Mouse (Mus musculus): ENCODE results near the gene Hip1. TPM values are rescaled to one million over a fixed set of nuclear protein-coding genes. Genes with fewer than 3 reads are reported as not detected.

The Hip1 gene
- total RNA-seq (2012; rRNA removed), result 42.9 and 55.5 TPM in 2 replicates

DNA sequence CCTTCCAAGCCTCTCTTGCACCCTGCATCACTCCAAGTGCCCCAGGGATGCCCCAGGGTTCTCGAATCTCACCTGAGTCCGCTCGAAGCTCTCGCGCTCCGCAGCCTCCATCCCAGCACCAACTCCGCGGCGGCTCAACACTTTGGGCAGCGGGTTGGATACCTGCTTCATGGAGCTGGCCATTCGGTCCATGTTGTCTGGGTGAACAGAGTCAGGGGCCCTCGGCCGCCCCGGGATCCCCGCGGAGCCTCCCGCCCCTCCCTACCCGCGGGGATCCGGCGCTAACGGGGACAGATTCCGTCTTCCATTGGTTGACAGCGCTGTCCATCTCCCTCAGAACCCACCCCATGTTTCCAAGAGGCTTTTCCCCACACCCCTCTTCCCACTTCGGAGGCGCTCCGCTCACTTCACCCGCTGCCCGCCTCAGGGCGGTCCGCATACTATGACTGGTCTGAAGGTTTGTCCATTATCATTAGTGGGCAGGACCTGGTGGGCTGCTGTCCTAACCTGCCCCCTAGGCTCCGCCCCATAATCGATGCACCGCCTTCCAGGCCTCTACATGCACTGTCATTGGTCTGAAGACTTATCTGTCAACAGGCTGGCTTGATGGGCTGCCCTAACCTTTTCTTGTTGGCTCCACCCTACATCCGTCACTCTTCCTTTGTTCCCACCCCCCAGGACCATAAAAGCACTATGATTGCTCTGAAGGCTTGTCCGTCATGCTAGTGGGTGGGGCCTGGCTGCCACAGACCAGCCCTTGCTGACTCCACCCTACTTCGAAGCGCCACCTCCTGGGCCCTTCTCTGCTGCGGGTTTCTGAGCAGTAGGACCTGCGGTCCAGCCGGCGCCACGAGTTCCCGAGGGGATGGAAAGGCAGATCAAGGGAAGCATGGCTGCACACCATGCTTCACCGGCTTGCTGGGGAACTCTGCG, at the start of gene Hip1:
Hip1 (minus strand) TSS at position 256 of the 933 bp plus-strand sequence.
- H3K4me1 ChIP-seq (ENCODE audit: control insufficient read depth in 2 of 2, insufficient read depth in 2 of 2, low read length in 2 of 2, poor library complexity in 1 of 2), result no peaks in the 10 kb centered on the region
- no peaks in the 10 kb centered on the region for H3K36me3 ChIP-seq (ENCODE audit: control insufficient read depth, insufficient read depth, low read length, poor library complexity, severe bottlenecking)
- no peak within 1 kb of the TSS for H3K27ac ChIP-seq (ENCODE audit: insufficient read depth, low read depth, low read length, poor library complexity, severe bottlenecking)
- TF ChIP-seq CHD2 (IDR thresholded peaks at IDR 0.05; ENCODE audit: low read depth, low read length), result peak; percentile 80
- TF ChIP-seq MAFK (IDR thresholded peaks at IDR 0.05; ENCODE audit: insufficient read depth, low read depth, low read length), result no peak
- TF ChIP-seq ZNF384 (IDR thresholded peaks at IDR 0.05; ENCODE audit: low read depth, low read length), result no peak
- no peak for TF ChIP-seq ZC3H11A (IDR thresholded peaks at IDR 0.05; ENCODE audit: borderline replicate concordance, low read depth, low read length)
- peak within 1 kb of the TSS; percentile 84 to 93 for H3K4me3 ChIP-seq (ENCODE audit: insufficient read depth in 1 of 2, low read depth in 1 of 2, low read length in 2 of 2, poor library complexity in 1 of 2, severe bottlenecking in 1 of 2)
- DNase-seq (ENCODE audit: low read depth, low spot score), result peak; percentile 99
- peak within 1 kb of the TSS; percentile 67 for H3K9ac ChIP-seq (ENCODE audit: insufficient read depth, low read depth, low read length, poor library complexity, severe bottlenecking)
- H3K9me3 ChIP-seq (ENCODE audit: control insufficient read depth, insufficient read depth, low read depth, low read length), result no peaks in the 10 kb centered on the region
- in situ Hi-C loops (cut with MboI; ENCODE audit: low sequenced_read_pairs in 2 of 2, unreplicated experiment in 2 of 2), result no loop called here

DNA sequence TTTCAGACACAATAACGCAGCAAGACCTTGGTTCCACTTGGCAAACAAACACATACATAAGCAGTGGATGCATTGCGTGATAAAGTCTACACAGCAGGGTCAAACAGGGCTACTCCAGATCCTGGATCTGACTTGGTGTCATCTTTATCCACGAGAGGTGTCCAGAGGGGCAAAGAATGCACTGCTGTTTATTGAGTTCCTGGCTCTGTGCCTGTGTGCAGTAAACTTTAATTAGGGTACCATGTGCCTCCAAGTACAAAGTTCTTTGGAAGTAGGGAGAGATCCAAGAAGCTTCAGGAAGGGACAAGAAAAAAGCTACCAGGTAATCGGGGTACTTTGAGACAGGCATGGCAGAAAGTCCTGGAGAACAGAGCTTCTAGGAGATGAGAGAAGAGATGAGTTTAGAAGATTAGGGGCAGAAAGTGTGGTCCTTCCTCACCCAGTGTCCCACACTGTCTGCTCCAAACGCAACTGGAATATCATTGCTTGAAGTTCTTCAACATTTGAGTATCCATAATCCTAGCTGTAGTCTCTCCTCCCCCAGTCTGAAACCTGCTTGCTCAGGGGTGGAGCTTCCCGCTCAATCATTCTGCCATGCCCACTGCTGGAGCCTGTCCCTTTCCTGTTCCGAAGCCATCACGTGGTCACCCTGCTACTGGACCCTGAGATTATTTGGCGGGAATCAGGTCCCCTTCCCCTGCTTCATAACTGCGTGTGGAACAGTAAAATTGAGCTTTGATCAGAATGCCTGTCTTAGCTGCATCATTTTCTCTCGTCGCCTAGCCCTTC, 45.3 kb upstream of the Hip1 start:
- H3K27ac ChIP-seq (ENCODE audit: insufficient read depth, low read depth, low read length, poor library complexity, severe bottlenecking), result no peak overlapping the region
- H3K4me1 ChIP-seq (ENCODE audit: control insufficient read depth in 2 of 2, insufficient read depth in 2 of 2, low read length in 2 of 2, poor library complexity in 1 of 2), result no peaks in the 10 kb centered on the region
- DNase-seq (ENCODE audit: low read depth, low spot score), result no peak
- no peak for TF ChIP-seq CHD2 (IDR thresholded peaks at IDR 0.05; ENCODE audit: low read depth, low read length)
- no peak for TF ChIP-seq ZNF384 (IDR thresholded peaks at IDR 0.05; ENCODE audit: low read depth, low read length)
- TF ChIP-seq HCFC1 (IDR thresholded peaks at IDR 0.05; ENCODE audit: borderline replicate concordance, insufficient read depth, low read length), result no peak
- TF ChIP-seq MAFK (IDR thresholded peaks at IDR 0.05; ENCODE audit: insufficient read depth, low read depth, low read length), result no peak
- H3K9me3 ChIP-seq (ENCODE audit: control insufficient read depth, insufficient read depth, low read depth, low read length), result no peaks in the 10 kb centered on the region
- H3K36me3 ChIP-seq (ENCODE audit: control insufficient read depth, insufficient read depth, low read length, poor library complexity, severe bottlenecking), result no peaks in the 10 kb centered on the region
- no peak overlapping the region for H3K9ac ChIP-seq (ENCODE audit: insufficient read depth, low read depth, low read length, poor library complexity, severe bottlenecking)
- no peak overlapping the region for H3K4me3 ChIP-seq (ENCODE audit: insufficient read depth in 1 of 2, low read depth in 1 of 2, low read length in 2 of 2, poor library complexity in 1 of 2, severe bottlenecking in 1 of 2)
- in situ Hi-C loops (cut with MboI; ENCODE audit: low sequenced_read_pairs in 2 of 2, unreplicated experiment in 2 of 2), result no loop called here

DNA sequence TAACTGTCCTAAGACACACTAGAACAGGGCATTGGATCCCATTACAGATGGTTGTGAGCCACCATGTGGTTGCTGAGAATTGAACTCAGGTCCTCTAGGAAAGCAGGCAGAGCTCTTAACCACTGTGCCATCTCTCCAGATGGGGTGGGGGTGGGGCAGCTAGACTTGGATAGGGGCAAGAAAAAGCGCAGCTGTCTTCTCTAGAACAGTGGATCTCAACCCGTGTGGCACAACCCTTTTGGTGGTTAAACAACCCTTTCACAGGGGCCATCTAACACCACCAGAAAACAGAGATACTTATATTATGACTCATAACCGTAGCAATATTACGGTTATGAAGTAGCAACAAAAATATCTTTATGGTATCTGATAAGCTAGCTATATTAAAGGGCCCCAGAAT, 42.8 kb upstream of the Hip1 start:
- TF ChIP-seq ZC3H11A (IDR thresholded peaks at IDR 0.05; ENCODE audit: borderline replicate concordance, low read depth, low read length) (no peak), HCFC1 (IDR thresholded peaks at IDR 0.05; ENCODE audit: borderline replicate concordance, insufficient read depth, low read length) (no peak), ZNF384 (IDR thresholded peaks at IDR 0.05; ENCODE audit: low read depth, low read length) (no peak), CHD2 (IDR thresholded peaks at IDR 0.05; ENCODE audit: low read depth, low read length) (no peak), MAFK (IDR thresholded peaks at IDR 0.05; ENCODE audit: insufficient read depth, low read depth, low read length) (no peak)
- no peak overlapping the region for H3K4me3 ChIP-seq (ENCODE audit: insufficient read depth in 1 of 2, low read depth in 1 of 2, low read length in 2 of 2, poor library complexity in 1 of 2, severe bottlenecking in 1 of 2)
- in situ Hi-C loops (cut with MboI; ENCODE audit: low sequenced_read_pairs in 2 of 2, unreplicated experiment in 2 of 2), result no loop called here
- H3K4me1 ChIP-seq (ENCODE audit: control insufficient read depth in 2 of 2, insufficient read depth in 2 of 2, low read length in 2 of 2, poor library complexity in 1 of 2), result no peaks in the 10 kb centered on the region
- H3K36me3 ChIP-seq (ENCODE audit: control insufficient read depth, insufficient read depth, low read length, poor library complexity, severe bottlenecking), result no peaks in the 10 kb centered on the region
- H3K9me3 ChIP-seq (ENCODE audit: control insufficient read depth, insufficient read depth, low read depth, low read length), result no peaks in the 10 kb centered on the region
- no peak overlapping the region for H3K9ac ChIP-seq (ENCODE audit: insufficient read depth, low read depth, low read length, poor library complexity, severe bottlenecking)
- no peak for DNase-seq (ENCODE audit: low read depth, low spot score)
- no peak overlapping the region for H3K27ac ChIP-seq (ENCODE audit: insufficient read depth, low read depth, low read length, poor library complexity, severe bottlenecking)

DNA sequence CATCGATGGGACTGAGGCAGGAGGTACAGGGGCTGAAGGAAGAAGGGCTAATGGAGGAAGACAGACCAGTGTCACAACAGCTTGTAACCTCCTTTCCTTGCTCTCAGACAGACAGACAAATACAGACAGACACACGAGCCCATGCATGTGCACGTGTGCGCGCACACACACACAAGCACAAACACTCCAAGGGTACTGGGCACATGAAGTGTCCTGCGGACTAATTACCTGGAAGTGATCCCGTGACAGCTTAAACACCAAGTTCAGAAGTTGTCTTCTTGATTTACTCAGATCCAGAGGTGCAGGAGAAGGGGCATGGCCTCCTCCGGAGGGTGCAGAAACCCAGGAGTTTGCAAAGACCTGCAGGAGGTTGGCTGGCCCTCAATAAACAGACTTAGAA, 40.8 kb upstream of the Hip1 start:
- Histone ChIP-seq H3K9ac (ENCODE audit: insufficient read depth, low read depth, low read length, poor library complexity, severe bottlenecking) (no peak overlapping the region), H3K4me3 (ENCODE audit: insufficient read depth in 1 of 2, low read depth in 1 of 2, low read length in 2 of 2, poor library complexity in 1 of 2, severe bottlenecking in 1 of 2) (no peak overlapping the region), H3K36me3 (ENCODE audit: control insufficient read depth, insufficient read depth, low read length, poor library complexity, severe bottlenecking) (no peaks in the 10 kb centered on the region), H3K4me1 (ENCODE audit: control insufficient read depth in 2 of 2, insufficient read depth in 2 of 2, low read length in 2 of 2, poor library complexity in 1 of 2) (no peaks in the 10 kb centered on the region), H3K27ac (ENCODE audit: insufficient read depth, low read depth, low read length, poor library complexity, severe bottlenecking) (no peak overlapping the region), H3K9me3 (ENCODE audit: control insufficient read depth, insufficient read depth, low read depth, low read length) (no peaks in the 10 kb centered on the region)
- DNase-seq (ENCODE audit: low read depth, low spot score), result no peak
- in situ Hi-C loops (cut with MboI; ENCODE audit: low sequenced_read_pairs in 2 of 2, unreplicated experiment in 2 of 2), result no loop called here
- TF ChIP-seq MAFK (IDR thresholded peaks at IDR 0.05; ENCODE audit: insufficient read depth, low read depth, low read length) (no peak), ZNF384 (IDR thresholded peaks at IDR 0.05; ENCODE audit: low read depth, low read length) (no peak), HCFC1 (IDR thresholded peaks at IDR 0.05; ENCODE audit: borderline replicate concordance, insufficient read depth, low read length) (no peak), ZC3H11A (IDR thresholded peaks at IDR 0.05; ENCODE audit: borderline replicate concordance, low read depth, low read length) (no peak), CHD2 (IDR thresholded peaks at IDR 0.05; ENCODE audit: low read depth, low read length) (no peak)
